Mouse (Mus musculus) liver, adult 2 months (tissue): ENCODE data around the gene Psmc4.

Experiments used
- CTCF ChIP-seq: fragments of 200-500 bp; IDR thresholded peaks from 2 replicates; pipeline ENCODE4 v1.5.1; 2011; ENCODE audit warnings: low read depth, low read length, control low read depth
- POLR2A ChIP-seq: fragments of 200-500 bp; IDR thresholded peaks from 2 replicates; pipeline ENCODE4 v1.6.1; 2011; ENCODE audit warnings: low read length, control low read depth; ENCODE audit not compliant: insufficient read depth; ENCODE audit errors: extremely low read depth

GRCm38 (mm10) chr7:28050584-28050983 lies 683 bp upstream of the Psmc4 start:
- TF ChIP-seq CTCF (no peak), POLR2A (no peak)
